Mouse (Mus musculus): ENCODE results near the gene Srr. TPM values are rescaled to one million over a fixed set of nuclear protein-coding genes. Genes with fewer than 3 reads are reported as not detected.

Gene Srr
- total and polyA plus RNA-seq, 2 experiments from 2014 or later, result 35.6 to 43.1 TPM

DNA sequence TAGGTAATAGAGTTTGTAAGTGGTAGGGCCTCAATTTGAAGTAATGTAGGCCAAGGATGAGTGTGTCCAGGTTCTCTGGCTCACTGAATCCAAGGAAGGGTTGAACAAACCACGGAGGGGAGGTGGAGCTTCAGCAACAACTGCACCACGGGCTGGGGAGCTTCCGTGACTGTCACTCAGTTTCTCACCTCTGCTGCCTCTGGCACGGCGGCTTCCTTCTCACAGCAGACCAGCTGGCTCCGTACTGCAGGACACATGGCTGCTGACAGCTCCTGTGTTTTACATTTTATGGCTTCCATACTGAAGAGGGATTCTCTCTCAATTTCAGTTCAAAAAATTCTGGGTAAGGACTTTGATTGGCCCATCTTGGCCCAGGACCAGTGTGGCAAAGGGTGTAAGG, 6.5 kb downstream of the Srr start:
- no peak overlapping the region for H3K4me2 ChIP-seq (ENCODE audit: low read depth, low read length, poor library complexity, severe bottlenecking)
- H3K36me3 ChIP-seq (ENCODE audit: insufficient read depth, low read length), result peaks cover 9% of the 10 kb centered on the region; the same call in 1 of the 2 replicates
- no peak for TF ChIP-seq CTCF (IDR thresholded peaks at IDR 0.05)
- no peak overlapping the region for H3K9ac ChIP-seq (replicated peaks; ENCODE audit: low read length, poor library complexity, severe bottlenecking)
- DNase-seq (ENCODE audit: low spot score) (no peak), ATAC-seq (ENCODE audit: low FRiP score) (no peak)
- 93% methylated on average over 6 of the region's 6 CpGs for WGBS
- H3K27me3 ChIP-seq (ENCODE audit: insufficient read depth, low read length), result no peaks in the 10 kb centered on the region
- no peaks in the 10 kb centered on the region for H3K9me3 ChIP-seq (ENCODE audit: low read length)
- H3K27ac ChIP-seq (ENCODE audit: low read depth, low read length), result no peak overlapping the region
- no peaks in the 10 kb centered on the region for H3K4me1 ChIP-seq (ENCODE audit: insufficient read depth, low read length)
- H3K4me3 ChIP-seq (ENCODE audit: low read depth, low read length), result no peak overlapping the region

DNA sequence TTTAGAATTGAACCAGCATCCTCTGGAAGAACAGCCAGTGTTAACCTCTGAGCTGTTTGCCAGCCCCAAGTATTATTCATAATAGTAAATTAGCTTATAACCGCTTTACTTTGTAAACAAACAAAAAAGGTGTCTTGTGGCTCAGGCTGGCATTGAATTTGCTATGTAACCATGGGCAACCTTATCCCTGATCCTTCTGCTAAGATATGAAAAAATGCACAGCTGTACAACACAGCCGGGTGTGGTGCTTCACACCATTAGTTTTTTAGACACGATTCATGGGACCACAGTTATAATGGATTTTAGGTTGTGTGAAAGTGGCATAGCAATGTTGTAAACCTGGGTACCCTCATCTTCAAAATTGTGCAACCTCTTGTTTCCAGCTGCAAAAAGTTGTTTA, 13.3 kb downstream of the Srr start:
- Histone ChIP-seq H3K9ac (replicated peaks; ENCODE audit: low read length, poor library complexity, severe bottlenecking) (no peak overlapping the region), H3K9me3 (ENCODE audit: low read length) (no peaks in the 10 kb centered on the region), H3K27ac (ENCODE audit: low read depth, low read length) (no peak overlapping the region), H3K4me3 (ENCODE audit: low read depth, low read length) (no peak overlapping the region), H3K4me1 (ENCODE audit: insufficient read depth, low read length) (no peaks in the 10 kb centered on the region), H3K4me2 (ENCODE audit: low read depth, low read length, poor library complexity, severe bottlenecking) (no peak overlapping the region), H3K36me3 (ENCODE audit: insufficient read depth, low read length) (peaks cover 19% of the 10 kb centered on the region), H3K27me3 (ENCODE audit: insufficient read depth, low read length) (no peaks in the 10 kb centered on the region)
- 85% methylated on average over 3 of the region's 3 CpGs for WGBS
- ATAC-seq (ENCODE audit: low FRiP score) (no peak), DNase-seq (ENCODE audit: low spot score) (no peak)
- no peak for TF ChIP-seq CTCF (IDR thresholded peaks at IDR 0.05)

DNA sequence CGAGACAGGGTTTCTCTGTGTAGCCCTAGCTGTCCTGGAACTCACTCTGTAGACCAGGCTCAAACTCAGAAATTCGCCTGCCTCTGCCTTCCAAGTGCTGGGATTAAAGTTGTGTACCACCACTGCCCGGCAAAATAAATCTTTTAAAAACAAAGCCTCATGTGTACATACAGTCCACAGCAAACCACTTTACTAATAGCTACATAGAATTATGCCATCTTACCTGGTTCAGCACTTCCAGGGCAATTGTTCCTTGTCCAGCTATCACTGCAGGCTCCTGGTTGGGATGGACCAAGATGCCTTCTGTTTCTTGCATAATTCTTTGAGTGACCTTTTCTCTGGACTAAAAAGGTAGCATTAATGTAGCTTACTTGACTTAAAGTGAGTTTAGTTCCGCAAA, 15.8 kb downstream of the Srr start:
- DNase-seq (ENCODE audit: low spot score) (no peak), ATAC-seq (ENCODE audit: low FRiP score) (no peak)
- TF ChIP-seq CTCF (IDR thresholded peaks at IDR 0.05), result no peak
- H3K9me3 ChIP-seq (ENCODE audit: low read length), result no peaks in the 10 kb centered on the region
- no peak overlapping the region for H3K4me3 ChIP-seq (ENCODE audit: low read depth, low read length)
- no peak overlapping the region for H3K27ac ChIP-seq (ENCODE audit: low read depth, low read length)
- H3K4me1 ChIP-seq (ENCODE audit: insufficient read depth, low read length), result no peaks in the 10 kb centered on the region
- no peaks in the 10 kb centered on the region for H3K27me3 ChIP-seq (ENCODE audit: insufficient read depth, low read length)
- H3K9ac ChIP-seq (replicated peaks; ENCODE audit: low read length, poor library complexity, severe bottlenecking), result no peak overlapping the region
- H3K4me2 ChIP-seq (ENCODE audit: low read depth, low read length, poor library complexity, severe bottlenecking), result no peak overlapping the region
- peaks cover 43% of the 10 kb centered on the region for H3K36me3 ChIP-seq (ENCODE audit: insufficient read depth, low read length)
- WGBS, result 94% methylated on average over 4 of the region's 4 CpGs

DNA sequence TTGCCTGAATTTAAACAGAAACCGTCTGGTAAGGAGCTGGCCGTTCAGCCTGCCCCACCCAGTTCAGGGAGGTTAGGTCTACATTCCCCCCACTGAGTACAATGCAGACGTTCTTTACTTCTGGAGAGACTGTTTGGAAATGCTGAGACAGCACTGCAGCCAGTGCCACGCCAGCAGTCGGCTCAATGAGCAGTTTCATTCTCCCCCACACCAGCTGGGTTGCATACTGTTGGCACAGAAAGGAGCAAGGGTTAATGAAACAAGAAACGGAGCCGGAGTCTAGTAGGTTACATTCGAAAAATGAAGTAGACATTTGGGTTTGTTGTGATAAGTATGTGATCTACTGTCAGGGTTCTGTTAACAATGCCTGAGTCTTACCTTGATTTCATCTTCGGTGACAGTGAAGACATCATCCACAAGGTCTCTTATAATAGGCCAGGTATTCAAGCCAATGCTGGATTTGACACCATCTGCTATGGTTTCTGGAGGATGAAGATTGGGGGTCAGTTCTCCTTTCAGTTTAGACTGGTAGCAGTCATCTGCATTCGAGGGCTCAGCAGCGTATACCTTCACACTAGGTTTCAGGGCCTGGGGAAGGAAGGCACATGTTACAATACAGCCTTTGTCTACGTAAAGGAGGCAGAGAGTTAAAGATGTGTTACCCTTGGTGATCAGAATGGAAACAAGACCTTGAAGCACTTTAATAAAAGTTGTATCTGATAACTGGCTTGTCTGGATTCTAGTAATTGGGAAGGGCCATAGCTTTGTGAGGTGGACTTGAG, 16.9 kb downstream of the Srr start:
- H3K4me3 ChIP-seq (ENCODE audit: low read depth, low read length), result no peak overlapping the region
- no peaks in the 10 kb centered on the region for H3K4me1 ChIP-seq (ENCODE audit: insufficient read depth, low read length)
- no peak overlapping the region for H3K4me2 ChIP-seq (ENCODE audit: low read depth, low read length, poor library complexity, severe bottlenecking)
- 91% methylated on average over 12 of the region's 12 CpGs for WGBS
- DNase-seq (ENCODE audit: low spot score) (no peak), ATAC-seq (ENCODE audit: low FRiP score) (no peak)
- no peak overlapping the region for H3K27ac ChIP-seq (ENCODE audit: low read depth, low read length)
- no peak for TF ChIP-seq CTCF (IDR thresholded peaks at IDR 0.05)
- H3K9ac ChIP-seq (replicated peaks; ENCODE audit: low read length, poor library complexity, severe bottlenecking), result no peak overlapping the region
- no peaks in the 10 kb centered on the region for H3K9me3 ChIP-seq (ENCODE audit: low read length)
- no peaks in the 10 kb centered on the region for H3K27me3 ChIP-seq (ENCODE audit: insufficient read depth, low read length)
- peaks cover 54% of the 10 kb centered on the region for H3K36me3 ChIP-seq (ENCODE audit: insufficient read depth, low read length)

DNA sequence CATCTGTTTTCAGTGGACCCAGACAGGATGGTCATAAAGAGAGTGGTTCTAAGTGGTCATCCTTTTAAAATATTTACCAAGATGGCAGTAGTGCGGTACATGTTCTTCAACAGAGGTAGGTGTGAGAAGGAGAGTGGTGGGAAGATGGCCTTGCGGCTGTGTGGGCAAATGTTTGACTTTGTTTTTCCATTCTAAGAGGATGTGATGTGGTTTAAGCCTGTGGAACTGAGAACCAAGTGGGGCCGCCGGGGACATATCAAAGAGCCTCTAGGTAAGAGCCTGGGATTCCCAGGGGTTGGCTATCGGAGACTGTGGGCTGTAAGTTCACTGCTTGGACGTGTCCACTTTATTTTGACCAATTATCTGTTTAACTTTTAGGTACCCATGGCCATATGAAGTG, 17.9 kb downstream of the Srr start:
- Histone ChIP-seq H3K4me3 (ENCODE audit: low read depth, low read length) (no peak overlapping the region), H3K4me2 (ENCODE audit: low read depth, low read length, poor library complexity, severe bottlenecking) (no peak overlapping the region), H3K27ac (ENCODE audit: low read depth, low read length) (no peak overlapping the region), H3K36me3 (ENCODE audit: insufficient read depth, low read length) (peaks cover 64% of the 10 kb centered on the region), H3K9me3 (ENCODE audit: low read length) (no peaks in the 10 kb centered on the region), H3K4me1 (ENCODE audit: insufficient read depth, low read length) (no peaks in the 10 kb centered on the region), H3K9ac (replicated peaks; ENCODE audit: low read length, poor library complexity, severe bottlenecking) (no peak overlapping the region), H3K27me3 (ENCODE audit: insufficient read depth, low read length) (no peaks in the 10 kb centered on the region)
- no peak for TF ChIP-seq CTCF (IDR thresholded peaks at IDR 0.05)
- ATAC-seq (ENCODE audit: low FRiP score) (no peak), DNase-seq (ENCODE audit: low spot score) (no peak)
- 96% methylated on average over 6 of the region's 6 CpGs for WGBS

DNA sequence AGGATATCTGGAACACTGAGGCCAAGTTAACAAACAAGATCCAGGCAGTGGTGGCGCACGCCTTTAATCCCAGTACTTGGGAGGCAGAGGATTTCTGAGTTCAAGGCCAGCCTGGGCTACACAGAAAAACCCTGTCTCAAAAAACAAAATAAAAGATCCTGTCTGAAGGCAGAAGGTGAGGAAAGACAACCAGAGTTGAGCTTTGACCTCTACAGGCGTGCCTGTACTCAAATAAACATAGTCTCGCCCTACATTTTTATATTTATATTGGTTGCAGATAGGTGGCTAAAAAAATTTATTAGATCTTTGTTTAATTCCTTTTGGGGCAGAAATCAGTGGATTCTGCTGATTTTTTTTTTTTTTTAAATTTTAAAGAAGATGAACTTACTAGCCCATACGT, 23.3 kb downstream of the Srr start:
- no peaks in the 10 kb centered on the region for H3K4me1 ChIP-seq (ENCODE audit: insufficient read depth, low read length)
- DNase-seq (ENCODE audit: low spot score) (no peak), ATAC-seq (ENCODE audit: low FRiP score) (no peak)
- H3K4me2 ChIP-seq (ENCODE audit: low read depth, low read length, poor library complexity, severe bottlenecking), result no peak overlapping the region
- H3K4me3 ChIP-seq (ENCODE audit: low read depth, low read length), result no peak overlapping the region
- no peaks in the 10 kb centered on the region for H3K27me3 ChIP-seq (ENCODE audit: insufficient read depth, low read length)
- WGBS, result 93% methylated on average over 5 of the region's 5 CpGs
- H3K9me3 ChIP-seq (ENCODE audit: low read length), result no peaks in the 10 kb centered on the region
- no peak for TF ChIP-seq CTCF (IDR thresholded peaks at IDR 0.05)
- no peak overlapping the region for H3K27ac ChIP-seq (ENCODE audit: low read depth, low read length)
- H3K9ac ChIP-seq (replicated peaks; ENCODE audit: low read length, poor library complexity, severe bottlenecking), result no peak overlapping the region
- peaks cover 69% of the 10 kb centered on the region for H3K36me3 ChIP-seq (ENCODE audit: insufficient read depth, low read length)
